ENCODE assay signal across 12 mouse cellular contexts in the genomic region with DNA sequence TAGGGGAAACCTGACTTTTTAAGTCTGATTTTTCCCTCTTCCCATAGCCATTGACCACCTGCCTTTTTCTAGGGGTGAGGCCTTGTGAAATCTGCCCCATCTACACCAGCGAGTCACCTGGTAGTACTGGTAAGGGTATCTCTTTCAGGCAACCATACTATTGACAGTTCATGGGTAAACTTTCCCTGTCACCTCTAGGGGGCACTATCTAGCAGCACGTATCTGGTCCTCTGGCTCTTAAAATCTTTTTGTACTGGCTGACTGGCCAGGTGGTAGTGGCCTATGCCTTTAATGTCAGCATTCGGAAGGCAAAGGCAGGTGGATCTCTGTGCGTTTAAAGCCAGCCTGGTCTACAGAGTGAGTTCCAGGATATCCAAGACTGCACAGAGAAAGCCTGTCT. TPM values are rescaled to one million over a fixed set of nuclear protein-coding genes. Genes with fewer than 3 reads are reported as not detected.
DNase-seq lines count a peak whose midpoint lies in the region; ATAC-seq and TF ChIP-seq lines count a peak whose summit lies in the region.
"Had no signal": no experiment of that assay in that cellular context is flagged by ENCODE, and none has a peak within 500 bp of the region (broad histone marks: within the 10 kb centered on the region; RNA-seq: fewer than 3 reads in every experiment).

No protein-coding gene starts in this region.

- H3K36me3 ChIP-seq in hindbrain, postnatal 0 days (ENCODE audit: insufficient read depth, low read length) = no peaks in the 10 kb centered on the region
- H3K36me3 ChIP-seq in hindbrain, embryonic 16.5 days (ENCODE audit: control insufficient read depth, insufficient read depth, low read length) = no peaks in the 10 kb centered on the region
- no peaks in the 10 kb centered on the region for H3K36me3 ChIP-seq in midbrain, postnatal 0 days (ENCODE audit: insufficient read depth, low read length)
- no peaks in the 10 kb centered on the region for H3K36me3 ChIP-seq in midbrain, embryonic 15.5 days (replicated peaks)
- H3K36me3 ChIP-seq in small intestine, adult 2 months (ENCODE audit: control insufficient read depth, insufficient read depth, low read length) = no peaks in the 10 kb centered on the region
- H3K36me3 ChIP-seq: hindbrain, embryonic 13.5 days had no signal

- TF ChIP-seq CTCF in hindbrain, postnatal 0 days (IDR thresholded peaks at IDR 0.05; ENCODE audit: low read depth) = peak; percentile 58
- peak; percentile 60 for TF ChIP-seq CTCF in midbrain, postnatal 0 days (IDR thresholded peaks at IDR 0.05)
- peak; percentile 49; the same call in 1 of the 2 replicates for TF ChIP-seq CTCF in small intestine, adult 2 months (IDR thresholded peaks at IDR 0.05; ENCODE audit: extremely low read depth, insufficient read length, insufficient replicate concordance, low read depth, low read length)

- TF ChIP-seq POLR2A in small intestine, adult 2 months (IDR thresholded peaks at IDR 0.05; ENCODE audit: low read depth, low read length) = no peak

- H3K4me3 ChIP-seq in hindbrain, postnatal 0 days (ENCODE audit: low read length) = no peak overlapping the region
- no peak overlapping the region for H3K4me3 ChIP-seq in hindbrain, embryonic 16.5 days (ENCODE audit: low read length)
- no peak overlapping the region for H3K4me3 ChIP-seq in midbrain, postnatal 0 days (ENCODE audit: low read depth, low read length)
- no peak overlapping the region for H3K4me3 ChIP-seq in midbrain, embryonic 15.5 days
- no peak overlapping the region for H3K4me3 ChIP-seq in small intestine, adult 2 months (ENCODE audit: low read depth, low read length)
- H3K4me3 ChIP-seq: hindbrain, embryonic 13.5 days had no signal

- H3K27ac ChIP-seq in hindbrain, postnatal 0 days = no peak overlapping the region
- H3K27ac ChIP-seq in hindbrain, embryonic 16.5 days (ENCODE audit: low read depth, low read length) = no peak overlapping the region
- no peak overlapping the region for H3K27ac ChIP-seq in midbrain, postnatal 0 days (ENCODE audit: low read depth, low read length)
- no peak overlapping the region for H3K27ac ChIP-seq in midbrain, embryonic 15.5 days
- no peak overlapping the region for H3K27ac ChIP-seq in small intestine, adult 2 months (ENCODE audit: insufficient read depth, low read depth, low read length)
- H3K27ac ChIP-seq: hindbrain, embryonic 13.5 days had no signal

- no peak overlapping the region for H3K4me2 ChIP-seq in hindbrain, postnatal 0 days (ENCODE audit: low read depth, low read length)
- H3K4me2 ChIP-seq in hindbrain, embryonic 16.5 days (ENCODE audit: low read length) = no peak overlapping the region
- H3K4me2 ChIP-seq in midbrain, postnatal 0 days (ENCODE audit: low read depth, low read length, poor library complexity, severe bottlenecking) = no peak overlapping the region
- no peak overlapping the region for H3K4me2 ChIP-seq in midbrain, embryonic 15.5 days
- H3K4me2 ChIP-seq: hindbrain, embryonic 13.5 days had no signal

- H3K9me3 ChIP-seq in hindbrain, postnatal 0 days (ENCODE audit: low read length) = no peaks in the 10 kb centered on the region
- H3K9me3 ChIP-seq in hindbrain, embryonic 16.5 days (ENCODE audit: control insufficient read depth, low read length) = no peaks in the 10 kb centered on the region
- H3K9me3 ChIP-seq in midbrain, postnatal 0 days (ENCODE audit: low read length) = no peaks in the 10 kb centered on the region
- no peaks in the 10 kb centered on the region for H3K9me3 ChIP-seq in midbrain, embryonic 15.5 days
- H3K9me3 ChIP-seq: hindbrain, embryonic 13.5 days had no signal

- peak; percentile 25 for DNase-seq in hindbrain, postnatal 0 days (ENCODE audit: low spot score)
- DNase-seq in midbrain, postnatal 0 days (ENCODE audit: low spot score) = peak; percentile 41
- peak; percentile 36 for DNase-seq in R1 (ENCODE audit: low read depth, low spot score)
- no peak for DNase-seq in right cerebral cortex, adult 18-20 months
- DNase-seq: lung, postnatal 14 days; thymus, postnatal 4 days had no signal

- no peaks in the 10 kb centered on the region for H3K27me3 ChIP-seq in hindbrain, postnatal 0 days (ENCODE audit: insufficient read depth, low read length)
- H3K27me3 ChIP-seq in hindbrain, embryonic 16.5 days (replicated peaks; ENCODE audit: control insufficient read depth, insufficient read depth, low read length) = no peaks in the 10 kb centered on the region
- no peaks in the 10 kb centered on the region for H3K27me3 ChIP-seq in midbrain, postnatal 0 days (ENCODE audit: insufficient read depth, low read length)
- no peaks in the 10 kb centered on the region for H3K27me3 ChIP-seq in midbrain, embryonic 15.5 days (replicated peaks)
- H3K27me3 ChIP-seq in small intestine, adult 2 months (ENCODE audit: control insufficient read depth, insufficient read depth, low read length) = no peaks in the 10 kb centered on the region
- H3K27me3 ChIP-seq: hindbrain, embryonic 13.5 days had no signal

- ATAC-seq in hindbrain, postnatal 0 days = no peak
- no peak for ATAC-seq in hindbrain, embryonic 16.5 days
- no peak for ATAC-seq in midbrain, postnatal 0 days (ENCODE audit: low FRiP score)
- no peak for ATAC-seq in midbrain, embryonic 15.5 days (replicated peaks)
- ATAC-seq: activated CD4-positive, CD25-positive, alpha-beta regulatory T cell, adult 4 months had no signal

- no peak overlapping the region for H3K9ac ChIP-seq in hindbrain, postnatal 0 days (replicated peaks; ENCODE audit: low read length)
- H3K9ac ChIP-seq in hindbrain, embryonic 16.5 days (ENCODE audit: low read depth, low read length) = no peak overlapping the region
- no peak overlapping the region for H3K9ac ChIP-seq in midbrain, postnatal 0 days (replicated peaks; ENCODE audit: low read length, poor library complexity, severe bottlenecking)
- H3K9ac ChIP-seq in midbrain, embryonic 15.5 days = no peak overlapping the region
- H3K9ac ChIP-seq: hindbrain, embryonic 13.5 days had no signal

- H3K4me1 ChIP-seq in hindbrain, postnatal 0 days (ENCODE audit: insufficient read depth, low read length) = no peaks in the 10 kb centered on the region
- peaks cover 3% of the 10 kb centered on the region; the same call in 1 of the 2 replicates for H3K4me1 ChIP-seq in hindbrain, embryonic 16.5 days (ENCODE audit: control insufficient read depth, insufficient read depth, low read depth, low read length)
- H3K4me1 ChIP-seq in midbrain, postnatal 0 days (ENCODE audit: insufficient read depth, low read length) = no peaks in the 10 kb centered on the region
- peaks cover 16% of the 10 kb centered on the region for H3K4me1 ChIP-seq in midbrain, embryonic 15.5 days
- H3K4me1 ChIP-seq in small intestine, adult 2 months (ENCODE audit: control insufficient read depth, insufficient read depth, insufficient read length, low read length) = no peaks in the 10 kb centered on the region

- 68% methylated on average over 4 of the region's 4 CpGs for WGBS in hindbrain, postnatal 0 days
- 71% methylated on average over 4 of the region's 4 CpGs for WGBS in hindbrain, embryonic 16.5 days
- WGBS in midbrain, postnatal 0 days = 73% methylated on average over 4 of the region's 4 CpGs
- 77% methylated on average over 4 of the region's 4 CpGs for WGBS in midbrain, embryonic 15.5 days
- WGBS in small intestine, adult 2 months = 73% methylated on average over 4 of the region's 4 CpGs

RNA-seq across cellular contexts. Expression of gene Spp2, which starts 38.6 kb away (rescaled TPM):
- not detected in 2 replicates for total RNA-seq in hindbrain, postnatal 0 days (2014; rRNA removed)
- polyA plus RNA-seq in hindbrain, postnatal 0 days (2015; fragmentation: Nextera tagmentation; extraction: Ambion mirVana) = 0.26 and 0.48 TPM in 2 replicates
- 0.28 TPM in 1 of 2 replicates, not detected in the other for polyA plus RNA-seq in hindbrain, embryonic 16.5 days (2015; fragmentation: Nextera tagmentation; extraction: Ambion mirVana)
- 2.8 TPM in 1 of 2 replicates, not detected in the other for total RNA-seq in midbrain, postnatal 0 days (2014; rRNA removed)
- 1.3 and 2.4 TPM in 2 replicates for polyA plus RNA-seq in midbrain, postnatal 0 days (2015; fragmentation: Nextera tagmentation; extraction: Ambion mirVana)
- polyA plus RNA-seq in midbrain, embryonic 15.5 days (2015; fragmentation: Nextera tagmentation; extraction: Ambion mirVana) = 0.69 and 0.77 TPM in 2 replicates
- polyA plus RNA-seq in small intestine, adult 2 months (2012; rRNA removed) = not detected in 2 replicates
- polyA plus RNA-seq: activated CD4-positive, CD25-positive, alpha-beta regulatory T cell, adult 4 months; gonadal fat pad, adult 2 months; hindbrain, embryonic 13.5 days had no signal
